In the genomic region with DNA sequence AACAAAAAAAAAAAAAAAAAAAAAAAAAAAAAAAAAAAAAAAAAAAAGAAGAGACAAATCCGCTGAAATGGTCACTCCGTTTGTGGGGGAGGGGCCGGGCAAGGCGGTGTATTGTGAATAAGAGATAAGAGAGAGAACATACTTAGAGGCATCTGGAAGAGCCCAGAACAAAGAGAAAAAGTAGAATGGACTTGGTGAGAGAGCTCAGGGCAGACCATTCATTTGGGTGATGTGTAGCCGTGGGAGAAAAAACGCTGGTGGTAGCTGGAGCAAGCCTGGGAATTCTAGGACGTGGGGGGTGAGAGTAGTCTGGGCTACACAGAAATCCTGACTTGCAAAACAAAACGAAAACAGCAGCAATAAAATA, we compare ENCODE assay signal across 8 mouse cellular contexts. TPM values are rescaled to one million over a fixed set of nuclear protein-coding genes. Genes with fewer than 3 reads are reported as not detected.
DNase-seq lines count a peak whose midpoint lies in the region; ATAC-seq and TF ChIP-seq lines count a peak whose summit lies in the region.

No protein-coding gene starts in this region.

- H3K27me3 ChIP-seq in lung, postnatal 0 days (replicated peaks; ENCODE audit: insufficient read depth, low read length) = no peaks in the 10 kb centered on the region
- no peaks in the 10 kb centered on the region; the same call in 1 of the 2 replicates for H3K27me3 ChIP-seq in forebrain, postnatal 0 days (ENCODE audit: insufficient read depth, low read length)
- H3K27me3 ChIP-seq in stomach, embryonic 15.5 days (replicated peaks) = no peaks in the 10 kb centered on the region

- DNase-seq in lung, postnatal 0 days (ENCODE audit: low spot score) = no peak
- DNase-seq in lung, postnatal 10 days = no peak
- no peak for DNase-seq in forebrain, postnatal 0 days
- peak; percentile 70 for DNase-seq in liver
- no peak for DNase-seq in layer of hippocampus, postnatal 14 days (ENCODE audit: low spot score in 2 of 2)
- no peak for DNase-seq in right cerebral cortex, postnatal 10 days (ENCODE audit: low spot score in 2 of 2)

- no peaks in the 10 kb centered on the region for H3K4me1 ChIP-seq in lung, postnatal 0 days (ENCODE audit: insufficient read depth, low read depth, low read length)
- H3K4me1 ChIP-seq in forebrain, postnatal 0 days (ENCODE audit: insufficient read depth) = no peaks in the 10 kb centered on the region
- H3K4me1 ChIP-seq in stomach, embryonic 15.5 days = no peaks in the 10 kb centered on the region

- no peak for TF ChIP-seq EP300 in lung, postnatal 0 days (IDR thresholded peaks at IDR 0.05)

- ATAC-seq in lung, postnatal 0 days = peak; percentile 13; the same call in 1 of the 2 replicates
- peak; percentile 16; the same call in 1 of the 2 replicates for ATAC-seq in forebrain, postnatal 0 days
- no peak for ATAC-seq in stomach, embryonic 15.5 days (ENCODE audit: insufficient read depth, low FRiP score, low read depth)
- ATAC-seq in inflammation-experienced regulatory T-cells, adult 6 months = no peak

- no peak for TF ChIP-seq CTCF in lung, postnatal 0 days (IDR thresholded peaks at IDR 0.05)
- TF ChIP-seq CTCF in forebrain, postnatal 0 days (IDR thresholded peaks at IDR 0.05; ENCODE audit: low read depth) = no peak

- H3K9me3 ChIP-seq in lung, postnatal 0 days (ENCODE audit: low read length) = no peaks in the 10 kb centered on the region
- no peaks in the 10 kb centered on the region for H3K9me3 ChIP-seq in forebrain, postnatal 0 days (ENCODE audit: low read length)
- H3K9me3 ChIP-seq in stomach, embryonic 15.5 days = no peaks in the 10 kb centered on the region

- peak overlapping the region; percentile 94 for H3K4me2 ChIP-seq in lung, postnatal 0 days (replicated peaks; ENCODE audit: low read depth, low read length)
- H3K4me2 ChIP-seq in forebrain, postnatal 0 days (ENCODE audit: low read depth) = peak overlapping the region; percentile 94
- H3K4me2 ChIP-seq in stomach, embryonic 15.5 days = peak overlapping the region; percentile 99

- H3K9ac ChIP-seq in lung, postnatal 0 days (replicated peaks; ENCODE audit: low read depth) = no peak overlapping the region
- peak overlapping the region; percentile 73 for H3K9ac ChIP-seq in forebrain, postnatal 0 days
- no peak overlapping the region for H3K9ac ChIP-seq in stomach, embryonic 15.5 days

- H3K36me3 ChIP-seq in lung, postnatal 0 days (ENCODE audit: insufficient read depth, low read length) = no peaks in the 10 kb centered on the region
- no peaks in the 10 kb centered on the region for H3K36me3 ChIP-seq in forebrain, postnatal 0 days (ENCODE audit: insufficient read depth)
- no peaks in the 10 kb centered on the region for H3K36me3 ChIP-seq in stomach, embryonic 15.5 days

- 21% methylated on average over 8 of the region's 8 CpGs for WGBS in lung, postnatal 0 days
- 19% methylated on average over 8 of the region's 8 CpGs for WGBS in forebrain, postnatal 0 days
- WGBS in stomach, embryonic 15.5 days = 25% methylated on average over 8 of the region's 8 CpGs

- peak overlapping the region; percentile 73; the same call in 1 of the 2 replicates for H3K27ac ChIP-seq in lung, postnatal 0 days (ENCODE audit: low read length)
- H3K27ac ChIP-seq in forebrain, postnatal 0 days (ENCODE audit: low read depth, low read length) = peak overlapping the region; percentile 81
- H3K27ac ChIP-seq in stomach, embryonic 15.5 days = peak overlapping the region; percentile 94; the same call in 1 of the 2 replicates

- peak overlapping the region; percentile 53 for H3K4me3 ChIP-seq in lung, postnatal 0 days (ENCODE audit: low read depth, low read length)
- H3K4me3 ChIP-seq in forebrain, postnatal 0 days (ENCODE audit: low read depth, low read length) = peak overlapping the region; percentile 57
- peak overlapping the region; percentile 55 for H3K4me3 ChIP-seq in stomach, embryonic 15.5 days (replicated peaks)

RNA-seq across cellular contexts. Expression of gene Rpgrip1, which starts 7.9 kb away (rescaled TPM):
- polyA plus RNA-seq in lung, postnatal 0 days (2015; fragmentation: Nextera tagmentation; extraction: Ambion mirVana) = 31.4 and 38.4 TPM in 2 replicates
- 1.6 and 3.2 TPM in 2 replicates for total RNA-seq in forebrain, postnatal 0 days (2014; rRNA removed)
- polyA plus RNA-seq in forebrain, postnatal 0 days (2015; fragmentation: Nextera tagmentation; extraction: Ambion mirVana) = 50.1 and 50.6 TPM in 2 replicates
- polyA plus RNA-seq in stomach, embryonic 15.5 days (2015; fragmentation: Nextera tagmentation; extraction: Ambion mirVana) = 56.4 and 59.0 TPM in 2 replicates
- total RNA-seq in layer of hippocampus, postnatal 14 days (2021) = 1 to 10 TPM; 2.4 TPM
- 100 to 1,000 TPM in 1 of 3 experiments, 10 to 100 TPM in 2; 79.7 to 117 (median 94.9) TPM for polyA plus RNA-seq in inflammation-experienced regulatory T-cells, adult 6 months (2017; shearing (Covaris generic))

RNA-seq across cellular contexts. Expression of gene Hnrnpc, which starts 14.6 kb away (rescaled TPM):
- polyA plus RNA-seq in lung, postnatal 0 days (2015; fragmentation: Nextera tagmentation; extraction: Ambion mirVana) = 170 and 210 TPM in 2 replicates
- total RNA-seq in forebrain, postnatal 0 days (2014; rRNA removed) = 96.3 and 105 TPM in 2 replicates
- 323 and 368 TPM in 2 replicates for polyA plus RNA-seq in forebrain, postnatal 0 days (2015; fragmentation: Nextera tagmentation; extraction: Ambion mirVana)
- polyA plus RNA-seq in stomach, embryonic 15.5 days (2015; fragmentation: Nextera tagmentation; extraction: Ambion mirVana) = 570 and 597 TPM in 2 replicates
- 100 to 1,000 TPM; 213 to 245 TPM for total RNA-seq in layer of hippocampus, postnatal 14 days (2021)
- 100 to 1,000 TPM; 399 to 498 (median 471) TPM for polyA plus RNA-seq in inflammation-experienced regulatory T-cells, adult 6 months (2017; shearing (Covaris generic))

Comparison
In these comparisons a context has a peak if more than half of its experiments do, and no peak if none do; other contexts are left out.
1. ATAC-seq: peak in lung, postnatal 0 days (single experiment) and forebrain, postnatal 0 days (single experiment); none in stomach, embryonic 15.5 days (single experiment) and inflammation-experienced regulatory T-cells, adult 6 months (single experiment).
2. Peak in every context shown above with its lines, with median percentiles within 50 percentile points of each other: H3K27ac ChIP-seq, H3K4me2 ChIP-seq and H3K4me3 ChIP-seq.